Mouse (Mus musculus) cerebellum, adult 2 months (tissue): ENCODE measurements at regions not wholly inside any gene's neighbourhood (a gene's known extent, or its start where the extent isn't known, plus 50 kb on each side); places are given as distances from the start of the nearest gene placed in this dataset.

Source experiments
- CTCF ChIP-seq: fragments of 200-500 bp; IDR thresholded peaks from 2 replicates; pipeline ENCODE4 v1.5.1; 2011; ENCODE audit warnings: low read depth, mild to moderate bottlenecking, control low read depth, low read length, moderate library complexity, borderline replicate concordance; ENCODE audit not compliant: insufficient read depth
- POLR2A ChIP-seq: fragments of 200-500 bp; IDR thresholded peaks from 2 replicates; pipeline ENCODE4 v1.6.1; 2011; ENCODE audit warnings: low read length, control low read depth, borderline replicate concordance; ENCODE audit not compliant: insufficient read depth

GRCm38 (mm10) chr4:64538009-64538408 lies 491.2 kb upstream of the Tnc start:
- TF ChIP-seq CTCF, result no peak
- no peak for TF ChIP-seq POLR2A
